7 mouse cellular contexts compared by ENCODE assay signal in the genomic region with DNA sequence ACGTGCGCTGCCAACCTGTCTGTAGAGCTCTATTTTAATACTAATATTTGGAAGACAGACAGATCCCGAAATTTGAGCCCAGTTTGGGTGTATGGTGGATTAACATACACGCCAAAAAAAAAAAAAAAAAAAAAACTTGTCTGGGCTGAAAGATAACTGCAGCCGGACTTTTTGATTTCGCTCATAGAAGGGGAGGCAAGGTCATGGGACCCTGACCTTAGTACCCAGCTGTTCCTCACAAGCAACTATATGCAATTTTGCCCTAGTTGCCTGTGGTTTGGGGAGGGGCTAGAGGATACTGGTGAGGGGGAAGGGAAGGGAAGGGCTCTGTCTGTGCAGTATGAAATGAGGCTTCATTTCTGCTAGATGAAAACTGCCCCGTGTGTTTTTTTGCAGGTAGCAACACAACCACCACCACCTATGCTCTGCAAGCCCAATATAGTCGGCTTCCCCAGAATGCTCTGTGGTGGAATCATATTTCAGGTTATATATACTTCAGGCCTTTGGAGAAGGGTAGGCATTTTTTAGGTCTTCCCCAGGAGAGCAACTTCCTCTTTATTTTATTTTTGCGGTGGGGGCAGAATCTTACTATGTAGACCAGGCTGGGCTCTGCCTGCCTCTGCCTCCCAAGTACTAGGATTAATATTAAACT. TPM values are rescaled to one million over a fixed set of nuclear protein-coding genes. Genes with fewer than 3 reads are reported as not detected.
DNase-seq lines count a peak whose midpoint lies in the region; ATAC-seq lines count a peak whose summit lies in the region.

No protein-coding gene starts in this region.

- peak overlapping the region; percentile 73 for H3K4me2 ChIP-seq in neural tube, embryonic 11.5 days (ENCODE audit: low read depth)
- H3K4me2 ChIP-seq in liver, embryonic 11.5 days, result peak overlapping the region; percentile 93

- intact Hi-C loops in left cerebral cortex, postnatal 14 days (cut with DNase I), result no loop called here

- no peaks in the 10 kb centered on the region for H3K27me3 ChIP-seq in neural tube, embryonic 11.5 days (ENCODE audit: control insufficient read depth, insufficient read depth, low read length)
- H3K27me3 ChIP-seq in forebrain, embryonic 10.5 days (ENCODE audit: poor library complexity, severe bottlenecking), result no peaks in the 10 kb centered on the region
- H3K27me3 ChIP-seq in liver, embryonic 11.5 days (replicated peaks; ENCODE audit: control insufficient read depth, insufficient read depth, low read length), result no peaks in the 10 kb centered on the region

- H3K36me3 ChIP-seq in neural tube, embryonic 11.5 days (ENCODE audit: control insufficient read depth, insufficient read depth, low read length), result no peaks in the 10 kb centered on the region; the same call in 1 of the 2 replicates
- peaks cover 44% of the 10 kb centered on the region for H3K36me3 ChIP-seq in forebrain, embryonic 10.5 days (replicated peaks)
- H3K36me3 ChIP-seq in liver, embryonic 11.5 days (ENCODE audit: control insufficient read depth, insufficient read depth, low read length), result peaks cover 9% of the 10 kb centered on the region; the same call in 1 of the 2 replicates

- no peaks in the 10 kb centered on the region for H3K9me3 ChIP-seq in neural tube, embryonic 11.5 days (ENCODE audit: control insufficient read depth, low read length)
- H3K9me3 ChIP-seq in forebrain, embryonic 10.5 days, result no peaks in the 10 kb centered on the region
- no peaks in the 10 kb centered on the region for H3K9me3 ChIP-seq in liver, embryonic 11.5 days (ENCODE audit: control insufficient read depth, low read length)

- H3K4me1 ChIP-seq in neural tube, embryonic 11.5 days (ENCODE audit: control insufficient read depth, insufficient read depth, low read length), result peaks cover 29% of the 10 kb centered on the region
- peaks cover 78% of the 10 kb centered on the region for H3K4me1 ChIP-seq in forebrain, embryonic 10.5 days
- peaks cover 51% of the 10 kb centered on the region for H3K4me1 ChIP-seq in liver, embryonic 11.5 days (replicated peaks; ENCODE audit: control insufficient read depth, insufficient read depth, low read length)

- ATAC-seq in neural tube, embryonic 11.5 days (ENCODE audit: insufficient read depth, low FRiP score, low TSS enrichment), result no peak
- ATAC-seq in liver, embryonic 11.5 days (replicated peaks; ENCODE audit: low FRiP score), result no peak

- DNase-seq in neural tube, embryonic 11.5 days (ENCODE audit: low spot score), result no peak
- DNase-seq in neural tube, embryonic 10.5 days (ENCODE audit: extremely low spot score, low spot score), result no peak
- no peak for DNase-seq in forebrain, embryonic 10.5 days (ENCODE audit: extremely low spot score, low spot score)
- DNase-seq in liver, embryonic 11.5 days (ENCODE audit: low spot score), result no peak
- peak; percentile 62 for DNase-seq in thymus, postnatal 14 days
- DNase-seq in left cerebral cortex, postnatal 14 days (ENCODE audit: low spot score in 2 of 2), result no peak
- no peak for DNase-seq in urinary bladder, adult 18-20 months (ENCODE audit: low spot score in 2 of 2)

- H3K4me3 ChIP-seq in neural tube, embryonic 11.5 days (ENCODE audit: low read depth, low read length), result peak overlapping the region; percentile 70
- H3K4me3 ChIP-seq in forebrain, embryonic 10.5 days, result peak overlapping the region; percentile 93
- H3K4me3 ChIP-seq in liver, embryonic 11.5 days (ENCODE audit: low read depth, low read length), result peak overlapping the region; percentile 91

- no peak overlapping the region; the same call in 1 of the 2 replicates for H3K9ac ChIP-seq in neural tube, embryonic 11.5 days (ENCODE audit: low read length)
- H3K9ac ChIP-seq in liver, embryonic 11.5 days (ENCODE audit: low read depth, low read length), result peak overlapping the region; percentile 83

- H3K27ac ChIP-seq in neural tube, embryonic 11.5 days (ENCODE audit: low read depth, low read length), result peak overlapping the region; percentile 84; the same call in 1 of the 2 replicates
- H3K27ac ChIP-seq in forebrain, embryonic 10.5 days, result peak overlapping the region; percentile 94
- H3K27ac ChIP-seq in liver, embryonic 11.5 days (ENCODE audit: low read depth, low read length), result peak overlapping the region; percentile 97

- 74% methylated on average over 9 of the region's 9 CpGs for WGBS in neural tube, embryonic 11.5 days
- WGBS in forebrain, embryonic 10.5 days, result 71% methylated on average over 9 of the region's 9 CpGs
- WGBS in liver, embryonic 11.5 days, result 34% methylated on average over 9 of the region's 9 CpGs

RNA-seq across cellular contexts. Expression of gene Pnkp, which starts 0.5 kb away (rescaled TPM):
- 30.2 and 30.6 TPM in 2 replicates for polyA plus RNA-seq in neural tube, embryonic 11.5 days (2014; fragmentation: Nextera tagmentation; extraction: Ambion mirVana)
- 37.8 and 39.8 TPM in 2 replicates for polyA plus RNA-seq in forebrain, embryonic 10.5 days (2016; fragmentation: Nextera tagmentation; extraction: Ambion mirVana)
- 30.9 and 32.5 TPM in 2 replicates for polyA plus RNA-seq in liver, embryonic 11.5 days (2014; fragmentation: Nextera tagmentation; extraction: Ambion mirVana)
- total RNA-seq in left cerebral cortex, postnatal 14 days (2021), result 10 to 100 TPM; 26.1 to 28.7 TPM

RNA-seq across cellular contexts. Expression of gene Tbc1d17, which starts 7.5 kb away (rescaled TPM):
- polyA plus RNA-seq in neural tube, embryonic 11.5 days (2014; fragmentation: Nextera tagmentation; extraction: Ambion mirVana), result 69.3 and 93.0 TPM in 2 replicates
- polyA plus RNA-seq in forebrain, embryonic 10.5 days (2016; fragmentation: Nextera tagmentation; extraction: Ambion mirVana), result 72.8 and 73.6 TPM in 2 replicates
- polyA plus RNA-seq in liver, embryonic 11.5 days (2014; fragmentation: Nextera tagmentation; extraction: Ambion mirVana), result 50.5 and 53.3 TPM in 2 replicates
- 10 to 100 TPM; 48.3 to 58.7 TPM for total RNA-seq in left cerebral cortex, postnatal 14 days (2021)

RNA-seq across cellular contexts. Expression of gene Akt1s1, which starts 7.6 kb away (rescaled TPM):
- polyA plus RNA-seq in neural tube, embryonic 11.5 days (2014; fragmentation: Nextera tagmentation; extraction: Ambion mirVana), result 37.2 and 49.3 TPM in 2 replicates
- polyA plus RNA-seq in forebrain, embryonic 10.5 days (2016; fragmentation: Nextera tagmentation; extraction: Ambion mirVana), result 84.3 and 84.6 TPM in 2 replicates
- 46.5 and 53.9 TPM in 2 replicates for polyA plus RNA-seq in liver, embryonic 11.5 days (2014; fragmentation: Nextera tagmentation; extraction: Ambion mirVana)
- 10 to 100 TPM; 80.8 to 81.1 TPM for total RNA-seq in left cerebral cortex, postnatal 14 days (2021)

RNA-seq across cellular contexts. Expression of gene Ptov1, which starts 13.2 kb away (rescaled TPM):
- 418 and 419 TPM in 2 replicates for polyA plus RNA-seq in neural tube, embryonic 11.5 days (2014; fragmentation: Nextera tagmentation; extraction: Ambion mirVana)
- polyA plus RNA-seq in forebrain, embryonic 10.5 days (2016; fragmentation: Nextera tagmentation; extraction: Ambion mirVana), result 415 and 438 TPM in 2 replicates
- polyA plus RNA-seq in liver, embryonic 11.5 days (2014; fragmentation: Nextera tagmentation; extraction: Ambion mirVana), result 162 and 164 TPM in 2 replicates
- total RNA-seq in left cerebral cortex, postnatal 14 days (2021), result 100 to 1,000 TPM; 263 to 271 TPM

RNA-seq across cellular contexts. Expression of gene Med25, which starts 36.1 kb away (rescaled TPM):
- 87.7 and 93.1 TPM in 2 replicates for polyA plus RNA-seq in neural tube, embryonic 11.5 days (2014; fragmentation: Nextera tagmentation; extraction: Ambion mirVana)
- 175 and 185 TPM in 2 replicates for polyA plus RNA-seq in forebrain, embryonic 10.5 days (2016; fragmentation: Nextera tagmentation; extraction: Ambion mirVana)
- 66.8 and 72.5 TPM in 2 replicates for polyA plus RNA-seq in liver, embryonic 11.5 days (2014; fragmentation: Nextera tagmentation; extraction: Ambion mirVana)
- 100 to 1,000 TPM in 1 of 2 experiments, 10 to 100 TPM in 1; 92.5 to 103 TPM for total RNA-seq in left cerebral cortex, postnatal 14 days (2021)
